Mouse (Mus musculus) forebrain, embryonic 12.5 days (tissue): ENCODE measurements around the gene Usp13. TPM values are rescaled to one million over a fixed set of nuclear protein-coding genes. Genes with fewer than 3 reads are reported as not detected.
A peak's percentile ranks its signal among the peaks of the same experiment; 100 is the strongest.

ENCODE experiments used
- ATAC-seq: fragments of 200-750 bp; cut with Nextera tagmentation; 2 replicates; pipeline ENCODE4 v1.8.0; 2017; ENCODE audit warnings: moderate TSS enrichment; ENCODE audit not compliant: low FRiP score
- H3K27ac ChIP-seq: fragments of 300-500 bp; sonication (generic); 2 replicates; pipeline ENCODE4 v1.5.1; 2016; ENCODE audit warnings: mild to moderate bottlenecking
- H3K27me3 ChIP-seq: fragments of 300-500 bp; sonication (generic); 2 replicates; pipeline ENCODE4 v1.6.1; 2016; ENCODE audit warnings: mild to moderate bottlenecking
- H3K36me3 ChIP-seq: fragments of 300-500 bp; sonication (generic); replicated peaks from 2 replicates; pipeline ENCODE4 v1.6.1; 2016; ENCODE audit warnings: mild to moderate bottlenecking
- H3K4me1 ChIP-seq: fragments of 300-500 bp; sonication (generic); 2 replicates; pipeline ENCODE4 v1.6.1; 2016
- H3K4me2 ChIP-seq: fragments of 300-500 bp; sonication (generic); 2 replicates; pipeline ENCODE4 v1.6.1; 2016; ENCODE audit warnings: mild to moderate bottlenecking, moderate library complexity
- H3K4me3 ChIP-seq: fragments of 300-500 bp; sonication (generic); replicated peaks from 2 replicates; pipeline ENCODE4 v1.5.1; 2016; ENCODE audit warnings: mild to moderate bottlenecking
- H3K9ac ChIP-seq: fragments of 300-500 bp; sonication (generic); 2 replicates; pipeline ENCODE4 v1.6.1; 2016; ENCODE audit warnings: mild to moderate bottlenecking
- H3K9me3 ChIP-seq: fragments of 300-500 bp; sonication (generic); 2 replicates; pipeline ENCODE4 v1.6.1; 2016
- WGBS: fragments of 180-500 bp; shearing (Covaris S2); methylation state at CpG from one replicate; pipeline ENCODE4 v1.1.7; 2016; 5-methylcytosine and 5-hydroxymethylcytosine counted together
- polyA plus RNA-seq: library from polyadenylated mRNA; unstranded; fragments of >200 nt; fragmentation: Nextera tagmentation; extraction: Ambion mirVana; gene quantifications from 2 replicates; pipeline ENCODE4 v1.2.1, GENCODE M21; 2016

Gene Usp13
- polyA plus RNA-seq: 5.1 and 6.3 TPM in 2 replicates

- Histone ChIP-seq H3K4me1 (peaks cover 13% of the 10 kb centered on the region), H3K27ac (peak within 1 kb of the TSS; percentile 86), H3K27me3 (no peaks in the 10 kb centered on the region), H3K9me3 (no peaks in the 10 kb centered on the region), H3K9ac (peak within 1 kb of the TSS; percentile 87), H3K36me3 (no peaks in the 10 kb centered on the region), H3K4me2 (peak within 1 kb of the TSS; percentile 85), H3K4me3 (peak within 1 kb of the TSS; percentile 83)
- under 1% methylated on average over 79 of the region's 84 CpGs for WGBS
- peak; percentile 88 for ATAC-seq
Measured at GRCm38 (mm10) chr3:32817357-32818326, at the start of gene Usp13. Usp13 (plus strand) TSS chr3:32817546.

- no peak for ATAC-seq
- Histone ChIP-seq H3K27ac (no peak overlapping the region), H3K9ac (no peak overlapping the region), H3K9me3 (no peaks in the 10 kb centered on the region), H3K36me3 (no peaks in the 10 kb centered on the region), H3K4me3 (no peak overlapping the region), H3K4me1 (no peaks in the 10 kb centered on the region), H3K4me2 (no peak overlapping the region), H3K27me3 (no peaks in the 10 kb centered on the region)
- 88% methylated on average over 2 of the region's 2 CpGs for WGBS
Measured at GRCm38 (mm10) chr3:32770781-32771180, 46.6 kb upstream of the Usp13 start.

- peak overlapping the region; percentile 86 for H3K27ac ChIP-seq
- peaks cover 10% of the 10 kb centered on the region for H3K4me1 ChIP-seq
- H3K27me3 ChIP-seq: no peaks in the 10 kb centered on the region
- peak overlapping the region; percentile 87 for H3K9ac ChIP-seq
- H3K4me3 ChIP-seq: peak overlapping the region; percentile 83
- H3K4me2 ChIP-seq: peak overlapping the region; percentile 85
- no peaks in the 10 kb centered on the region for H3K9me3 ChIP-seq
- WGBS: 6% methylated on average over 9 of the region's 9 CpGs
- ATAC-seq: peak; percentile 39; the same call in 1 of the 2 replicates
- no peaks in the 10 kb centered on the region for H3K36me3 ChIP-seq
Measured at GRCm38 (mm10) chr3:32817001-32817356, 367 bp upstream of the Usp13 start.

GRCm38 (mm10) chr3:32818327-32818900 lies 1.1 kb downstream of the Usp13 start:
- peak overlapping the region; percentile 85 for H3K4me2 ChIP-seq
- H3K9me3 ChIP-seq: no peaks in the 10 kb centered on the region
- no peaks in the 10 kb centered on the region for H3K27me3 ChIP-seq
- no peak overlapping the region for H3K27ac ChIP-seq
- peak overlapping the region; percentile 83 for H3K4me3 ChIP-seq
- H3K4me1 ChIP-seq: peaks cover 17% of the 10 kb centered on the region
- peak overlapping the region; percentile 87; the same call in 1 of the 2 replicates for H3K9ac ChIP-seq
- no peaks in the 10 kb centered on the region for H3K36me3 ChIP-seq
- 7% methylated on average over 12 of the region's 12 CpGs for WGBS
- peak; percentile 24; the same call in 1 of the 2 replicates for ATAC-seq

GRCm38 (mm10) chr3:32822620-32823019 lies 5.3 kb downstream of the Usp13 start:
- Histone ChIP-seq H3K27me3 (no peaks in the 10 kb centered on the region), H3K4me2 (no peak overlapping the region), H3K36me3 (no peaks in the 10 kb centered on the region), H3K9ac (no peak overlapping the region), H3K9me3 (no peaks in the 10 kb centered on the region), H3K4me3 (no peak overlapping the region), H3K4me1 (peaks cover 17% of the 10 kb centered on the region), H3K27ac (no peak overlapping the region)
- 71% methylated on average over 3 of the region's 3 CpGs for WGBS
- ATAC-seq: no peak

GRCm38 (mm10) chr3:32824923-32825322 lies 7.6 kb downstream of the Usp13 start:
- H3K9me3 ChIP-seq: no peaks in the 10 kb centered on the region
- H3K9ac ChIP-seq: no peak overlapping the region
- 0 out of 2 replicates have a peak, but pooled peaks cover 7% of the 10 kb centered on the region for H3K4me1 ChIP-seq
- H3K4me3 ChIP-seq: no peak overlapping the region
- H3K27ac ChIP-seq: no peak overlapping the region
- H3K27me3 ChIP-seq: no peaks in the 10 kb centered on the region
- ATAC-seq: no peak
- no peaks in the 10 kb centered on the region for H3K36me3 ChIP-seq
- WGBS: 90% methylated on average over 5 of the region's 5 CpGs
- H3K4me2 ChIP-seq: no peak overlapping the region

- Histone ChIP-seq H3K4me1 (0 out of 2 replicates have a peak, but pooled peaks cover 7% of the 10 kb centered on the region), H3K27me3 (no peaks in the 10 kb centered on the region), H3K9me3 (no peaks in the 10 kb centered on the region), H3K4me3 (no peak overlapping the region), H3K4me2 (no peak overlapping the region), H3K27ac (no peak overlapping the region), H3K9ac (no peak overlapping the region), H3K36me3 (no peaks in the 10 kb centered on the region)
- 79% methylated on average over 3 of the region's 3 CpGs for WGBS
- ATAC-seq: no peak
Measured at GRCm38 (mm10) chr3:32825964-32826479, 8.7 kb downstream of the Usp13 start.

- ATAC-seq: no peak
- H3K36me3 ChIP-seq: no peaks in the 10 kb centered on the region
- 88% methylated on average over 6 of the region's 6 CpGs for WGBS
- H3K4me1 ChIP-seq: 0 out of 2 replicates have a peak, but pooled peaks cover 7% of the 10 kb centered on the region
- H3K4me2 ChIP-seq: no peak overlapping the region
- H3K27me3 ChIP-seq: no peaks in the 10 kb centered on the region
- H3K9me3 ChIP-seq: no peaks in the 10 kb centered on the region
- H3K9ac ChIP-seq: no peak overlapping the region
- H3K4me3 ChIP-seq: no peak overlapping the region
- H3K27ac ChIP-seq: no peak overlapping the region
Measured at GRCm38 (mm10) chr3:32826701-32827100, 9.4 kb downstream of the Usp13 start.

GRCm38 (mm10) chr3:32833871-32834270 lies 16.5 kb downstream of the Usp13 start:
- Histone ChIP-seq H3K36me3 (peaks cover under 1% of the 10 kb centered on the region; the same call in 1 of the 2 replicates), H3K27ac (no peak overlapping the region), H3K4me1 (peaks cover 5% of the 10 kb centered on the region; the same call in 1 of the 2 replicates), H3K9ac (no peak overlapping the region), H3K4me3 (no peak overlapping the region), H3K9me3 (no peaks in the 10 kb centered on the region), H3K27me3 (no peaks in the 10 kb centered on the region), H3K4me2 (no peak overlapping the region)
- ATAC-seq: no peak
- 46% methylated on average over 2 of the region's 2 CpGs for WGBS

GRCm38 (mm10) chr3:32837847-32838246 lies 20.5 kb downstream of the Usp13 start:
- Histone ChIP-seq H3K9me3 (no peaks in the 10 kb centered on the region), H3K27me3 (no peaks in the 10 kb centered on the region), H3K36me3 (peaks cover 8% of the 10 kb centered on the region; the same call in 1 of the 2 replicates), H3K27ac (no peak overlapping the region), H3K4me2 (no peak overlapping the region), H3K4me1 (peaks cover 5% of the 10 kb centered on the region; the same call in 1 of the 2 replicates), H3K4me3 (no peak overlapping the region), H3K9ac (no peak overlapping the region)
- 92% methylated on average over 7 of the region's 7 CpGs for WGBS
- ATAC-seq: no peak

- Histone ChIP-seq H3K27ac (no peak overlapping the region), H3K36me3 (no peaks in the 10 kb centered on the region), H3K4me1 (no peaks in the 10 kb centered on the region), H3K9ac (no peak overlapping the region), H3K9me3 (no peaks in the 10 kb centered on the region), H3K4me2 (no peak overlapping the region), H3K27me3 (no peaks in the 10 kb centered on the region), H3K4me3 (no peak overlapping the region)
- 92% methylated on average over 16 of the region's 16 CpGs for WGBS
- no peak for ATAC-seq
Measured at GRCm38 (mm10) chr3:32856362-32857107, 39.2 kb downstream of the Usp13 start.

GRCm38 (mm10) chr3:32871081-32871480 lies 53.7 kb downstream of the Usp13 start:
- no peak overlapping the region for H3K4me2 ChIP-seq
- no peaks in the 10 kb centered on the region for H3K27me3 ChIP-seq
- no peak overlapping the region for H3K27ac ChIP-seq
- no peaks in the 10 kb centered on the region for H3K4me1 ChIP-seq
- WGBS: 84% methylated on average over 3 of the region's 3 CpGs
- H3K36me3 ChIP-seq: peaks cover 7% of the 10 kb centered on the region
- no peak overlapping the region for H3K9ac ChIP-seq
- H3K9me3 ChIP-seq: no peaks in the 10 kb centered on the region
- no peak for ATAC-seq
- H3K4me3 ChIP-seq: no peak overlapping the region
